Comparison of ENCODE assay signal across 9 mouse cellular contexts in genomic region chr5:121443548-121443947, GRCm38 (mm10). TPM values are rescaled to one million over a fixed set of nuclear protein-coding genes. Genes with fewer than 3 reads are reported as not detected.
A peak's percentile ranks its signal among the peaks of the same experiment; 100 is the strongest.
DNase-seq lines count a peak whose midpoint lies in the region; ATAC-seq lines count a peak whose summit lies in the region.
"Had no signal": no experiment of that assay in that cellular context is flagged by ENCODE, and none has a peak within 500 bp of the region (broad histone marks: within the 10 kb centered on the region; RNA-seq: fewer than 3 reads in every experiment).

No protein-coding gene starts in this region.

- no peak overlapping the region for H3K9ac ChIP-seq in hindbrain, embryonic 11.5 days (ENCODE audit: low read depth, low read length)
- no peak overlapping the region for H3K9ac ChIP-seq in hindbrain, embryonic 16.5 days (ENCODE audit: low read depth, low read length)
- H3K9ac ChIP-seq: limb, embryonic 12.5 days had no signal

- no peaks in the 10 kb centered on the region for H3K4me1 ChIP-seq in hindbrain, embryonic 11.5 days (replicated peaks; ENCODE audit: control insufficient read depth, insufficient read depth, low read length)
- no peaks in the 10 kb centered on the region for H3K4me1 ChIP-seq in hindbrain, embryonic 16.5 days (ENCODE audit: control insufficient read depth, insufficient read depth, low read depth, low read length)
- H3K4me1 ChIP-seq: limb, embryonic 12.5 days had no signal

- H3K9me3 ChIP-seq in hindbrain, embryonic 11.5 days (ENCODE audit: control insufficient read depth, low read length): no peaks in the 10 kb centered on the region
- H3K9me3 ChIP-seq in hindbrain, embryonic 16.5 days (ENCODE audit: control insufficient read depth, low read length): no peaks in the 10 kb centered on the region
- H3K9me3 ChIP-seq: limb, embryonic 12.5 days had no signal

- no peak overlapping the region for H3K27ac ChIP-seq in hindbrain, embryonic 11.5 days (ENCODE audit: low read depth, low read length)
- H3K27ac ChIP-seq in hindbrain, embryonic 16.5 days (ENCODE audit: low read depth, low read length): no peak overlapping the region
- H3K27ac ChIP-seq: limb, embryonic 12.5 days had no signal

- H3K36me3 ChIP-seq in hindbrain, embryonic 11.5 days (ENCODE audit: control insufficient read depth, insufficient read depth, low read length): peaks cover 29% of the 10 kb centered on the region
- peaks cover 53% of the 10 kb centered on the region for H3K36me3 ChIP-seq in hindbrain, embryonic 16.5 days (ENCODE audit: control insufficient read depth, insufficient read depth, low read length)

- no peaks in the 10 kb centered on the region for H3K27me3 ChIP-seq in hindbrain, embryonic 11.5 days (ENCODE audit: control insufficient read depth, insufficient read depth, low read length)
- H3K27me3 ChIP-seq in hindbrain, embryonic 16.5 days (replicated peaks; ENCODE audit: control insufficient read depth, insufficient read depth, low read length): no peaks in the 10 kb centered on the region
- H3K27me3 ChIP-seq: limb, embryonic 12.5 days had no signal

- 94% methylated on average over 3 of the region's 3 CpGs for WGBS in hindbrain, embryonic 11.5 days
- WGBS in hindbrain, embryonic 16.5 days: 91% methylated on average over 3 of the region's 3 CpGs

- H3K4me2 ChIP-seq in hindbrain, embryonic 11.5 days (replicated peaks; ENCODE audit: low read depth, low read length): no peak overlapping the region
- no peak overlapping the region for H3K4me2 ChIP-seq in hindbrain, embryonic 16.5 days (ENCODE audit: low read length)
- H3K4me2 ChIP-seq: limb, embryonic 12.5 days had no signal

- no peak for ATAC-seq in hindbrain, embryonic 11.5 days (ENCODE audit: low FRiP score)
- ATAC-seq in hindbrain, embryonic 16.5 days: no peak

- H3K4me3 ChIP-seq in hindbrain, embryonic 11.5 days (ENCODE audit: low read depth, low read length): no peak overlapping the region
- no peak overlapping the region for H3K4me3 ChIP-seq in hindbrain, embryonic 16.5 days (ENCODE audit: low read length)
- H3K4me3 ChIP-seq: erythroblast, embryonic 14.5 days; limb, embryonic 12.5 days had no signal

- peak; percentile 61 for DNase-seq in hindbrain, embryonic 11.5 days (ENCODE audit: low spot score)
- peak; percentile 79 for DNase-seq in 3T3-L1 (ENCODE audit: low read depth, low spot score)
- DNase-seq in CD8-positive naive resting alpha-beta T cell, adult 2 months (ENCODE audit: low read depth in 2 of 2, low spot score in 2 of 2): peak; percentile 28 to 58
- DNase-seq in embryo, embryonic 10.5 days (ENCODE audit: low spot score): peak; percentile 70
- peak; percentile 64 for DNase-seq in lung, postnatal 10 days
- no peak for DNase-seq in urinary bladder, postnatal 36 days (ENCODE audit: low spot score in 2 of 2)

RNA-seq across cellular contexts. Expression of gene Tmem116, which starts 8.1 kb away (rescaled TPM):
- 0.85 and 1.1 TPM in 2 replicates for polyA plus RNA-seq in hindbrain, embryonic 11.5 days (2014; fragmentation: Nextera tagmentation; extraction: Ambion mirVana)
- polyA plus RNA-seq in hindbrain, embryonic 16.5 days (2015; fragmentation: Nextera tagmentation; extraction: Ambion mirVana): 1.9 and 2.3 TPM in 2 replicates

RNA-seq across cellular contexts. Expression of gene Erp29, which starts 8.8 kb away (rescaled TPM):
- 111 and 113 TPM in 2 replicates for polyA plus RNA-seq in hindbrain, embryonic 11.5 days (2014; fragmentation: Nextera tagmentation; extraction: Ambion mirVana)
- polyA plus RNA-seq in hindbrain, embryonic 16.5 days (2015; fragmentation: Nextera tagmentation; extraction: Ambion mirVana): 199 and 211 TPM in 2 replicates

RNA-seq across cellular contexts. Expression of gene Naa25, which starts 45.8 kb away (rescaled TPM):
- polyA plus RNA-seq in hindbrain, embryonic 11.5 days (2014; fragmentation: Nextera tagmentation; extraction: Ambion mirVana): 48.9 and 53.3 TPM in 2 replicates
- polyA plus RNA-seq in hindbrain, embryonic 16.5 days (2015; fragmentation: Nextera tagmentation; extraction: Ambion mirVana): 58.5 and 59.4 TPM in 2 replicates

RNA-seq across cellular contexts. Expression of gene Trafd1, which starts 58.1 kb away (rescaled TPM):
- 76.7 and 84.7 TPM in 2 replicates for polyA plus RNA-seq in hindbrain, embryonic 11.5 days (2014; fragmentation: Nextera tagmentation; extraction: Ambion mirVana)
- 112 and 124 TPM in 2 replicates for polyA plus RNA-seq in hindbrain, embryonic 16.5 days (2015; fragmentation: Nextera tagmentation; extraction: Ambion mirVana)

RNA-seq across cellular contexts. Expression of gene Adam1b, which starts 59.7 kb away (rescaled TPM):
- not detected in 2 replicates for polyA plus RNA-seq in hindbrain, embryonic 11.5 days (2014; fragmentation: Nextera tagmentation; extraction: Ambion mirVana)
- 0.07 TPM in 1 of 2 replicates, not detected in the other for polyA plus RNA-seq in hindbrain, embryonic 16.5 days (2015; fragmentation: Nextera tagmentation; extraction: Ambion mirVana)
- polyA plus RNA-seq: erythroblast, embryonic 14.5 days had no signal

Comparison
In these comparisons a context has a peak if more than half of its experiments do, and no peak if none do; other contexts are left out.
1. DNase-seq: peak in hindbrain, embryonic 11.5 days (single experiment), 3T3-L1 (single experiment), CD8-positive naive resting alpha-beta T cell, adult 2 months (2 of 2), embryo, embryonic 10.5 days (single experiment) and lung, postnatal 10 days (single experiment); none in urinary bladder, postnatal 36 days (0 of 2).